ENCODE assay signal across 9 mouse cellular contexts in genomic region chr2:92499701-92500322, GRCm38 (mm10). TPM values are rescaled to one million over a fixed set of nuclear protein-coding genes. Genes with fewer than 3 reads are reported as not detected.
DNase-seq lines count a peak whose midpoint lies in the region; ATAC-seq lines count a peak whose summit lies in the region.
"Had no signal": no experiment of that assay in that cellular context is flagged by ENCODE, and none has a peak within 500 bp of the region (broad histone marks: within the 10 kb centered on the region; RNA-seq: fewer than 3 reads in every experiment).

No protein-coding gene starts in this region.

- H3K4me1 ChIP-seq in limb, embryonic 15.5 days = peaks cover 12% of the 10 kb centered on the region
- H3K4me1 ChIP-seq in limb, embryonic 10.5 days = peaks cover 18% of the 10 kb centered on the region
- peaks cover 36% of the 10 kb centered on the region for H3K4me1 ChIP-seq in hindbrain, embryonic 15.5 days (replicated peaks)
- peaks cover 46% of the 10 kb centered on the region for H3K4me1 ChIP-seq in midbrain, embryonic 14.5 days (ENCODE audit: control insufficient read depth, insufficient read depth, low read length)

- no peak for DNase-seq in limb, embryonic 10.5 days (ENCODE audit: low spot score)
- DNase-seq in midbrain, embryonic 14.5 days = peak; percentile 95
- DNase-seq in adipocyte (ENCODE audit: low spot score) = no peak
- no peak for DNase-seq in adrenal gland, adult 18-20 months (ENCODE audit: low spot score in 2 of 2)
- DNase-seq in gastrocnemius, postnatal 10 days = no peak

- no peak overlapping the region for H3K4me2 ChIP-seq in limb, embryonic 15.5 days
- H3K4me2 ChIP-seq in hindbrain, embryonic 15.5 days = no peak overlapping the region
- H3K4me2 ChIP-seq in midbrain, embryonic 14.5 days (ENCODE audit: low read length) = 0 out of 2 replicates have a peak overlapping the region, but pooled peaks have one; percentile 4
- H3K4me2 ChIP-seq: lung, embryonic 15.5 days had no signal

- no peak overlapping the region for H3K27ac ChIP-seq in limb, embryonic 15.5 days
- no peak overlapping the region for H3K27ac ChIP-seq in limb, embryonic 10.5 days
- H3K27ac ChIP-seq in hindbrain, embryonic 15.5 days (replicated peaks) = peak overlapping the region; percentile 57
- H3K27ac ChIP-seq in midbrain, embryonic 14.5 days (replicated peaks; ENCODE audit: low read depth, low read length) = peak overlapping the region; percentile 76
- H3K27ac ChIP-seq: lung, embryonic 15.5 days had no signal

- H3K27me3 ChIP-seq in limb, embryonic 15.5 days = peaks cover under 1% of the 10 kb centered on the region; the same call in 1 of the 2 replicates
- H3K27me3 ChIP-seq in limb, embryonic 10.5 days (ENCODE audit: low read depth, poor library complexity, severe bottlenecking) = peaks cover 19% of the 10 kb centered on the region; the same call in 1 of the 2 replicates
- no peaks in the 10 kb centered on the region for H3K27me3 ChIP-seq in hindbrain, embryonic 15.5 days
- H3K27me3 ChIP-seq in midbrain, embryonic 14.5 days (ENCODE audit: control insufficient read depth, insufficient read depth, low read length) = no peaks in the 10 kb centered on the region
- H3K27me3 ChIP-seq: lung, embryonic 15.5 days had no signal

- ATAC-seq in limb, embryonic 15.5 days (ENCODE audit: insufficient number of reproducible peaks, low FRiP score, low TSS enrichment, low read depth) = 0 out of 2 replicates have a peak, but pooled peaks have one; percentile 14
- peak; percentile 85 for ATAC-seq in hindbrain, embryonic 15.5 days (ENCODE audit: low FRiP score, low read depth)
- peak; percentile 81 for ATAC-seq in midbrain, embryonic 14.5 days (ENCODE audit: low FRiP score, low TSS enrichment)
- ATAC-seq in monocyte, adult 5-6 weeks (replicated peaks; ENCODE audit: insufficient number of reproducible peaks, low FRiP score, low TSS enrichment, poor library complexity, severe bottlenecking) = no peak

- no peaks in the 10 kb centered on the region for H3K36me3 ChIP-seq in limb, embryonic 15.5 days
- H3K36me3 ChIP-seq in limb, embryonic 10.5 days = no peaks in the 10 kb centered on the region
- H3K36me3 ChIP-seq in hindbrain, embryonic 15.5 days = no peaks in the 10 kb centered on the region
- no peaks in the 10 kb centered on the region for H3K36me3 ChIP-seq in midbrain, embryonic 14.5 days (ENCODE audit: control insufficient read depth, insufficient read depth, low read length)
- H3K36me3 ChIP-seq: lung, embryonic 15.5 days had no signal

- H3K9me3 ChIP-seq in limb, embryonic 15.5 days = no peaks in the 10 kb centered on the region
- H3K9me3 ChIP-seq in limb, embryonic 10.5 days (replicated peaks) = no peaks in the 10 kb centered on the region
- H3K9me3 ChIP-seq in hindbrain, embryonic 15.5 days = no peaks in the 10 kb centered on the region
- no peaks in the 10 kb centered on the region for H3K9me3 ChIP-seq in midbrain, embryonic 14.5 days (ENCODE audit: control insufficient read depth, low read length)
- H3K9me3 ChIP-seq: lung, embryonic 15.5 days had no signal

- H3K4me3 ChIP-seq in limb, embryonic 15.5 days = no peak overlapping the region
- H3K4me3 ChIP-seq in limb, embryonic 10.5 days = no peak overlapping the region
- no peak overlapping the region for H3K4me3 ChIP-seq in hindbrain, embryonic 15.5 days
- H3K4me3 ChIP-seq in midbrain, embryonic 14.5 days (replicated peaks; ENCODE audit: low read depth, low read length) = no peak overlapping the region
- H3K4me3 ChIP-seq: lung, embryonic 15.5 days had no signal

- H3K9ac ChIP-seq in limb, embryonic 15.5 days = no peak overlapping the region
- H3K9ac ChIP-seq in hindbrain, embryonic 15.5 days = no peak overlapping the region
- H3K9ac ChIP-seq in midbrain, embryonic 14.5 days (replicated peaks; ENCODE audit: low read length) = no peak overlapping the region
- H3K9ac ChIP-seq: lung, embryonic 15.5 days had no signal

- WGBS in limb, embryonic 15.5 days = 88% methylated on average over 3 of the region's 3 CpGs
- whole genome bisulfite sequencing in limb, embryonic 10.5 days = 93% methylated on average over 3 of the region's 3 CpGs
- 37% methylated on average over 3 of the region's 3 CpGs for WGBS in hindbrain, embryonic 15.5 days
- WGBS in midbrain, embryonic 14.5 days = 22% methylated on average over 3 of the region's 3 CpGs

RNA-seq across cellular contexts. Expression of gene Slc35c1, which starts 39.5 kb away (rescaled TPM):
- 14.8 and 15.6 TPM in 2 replicates for polyA plus RNA-seq in limb, embryonic 15.5 days (2015; fragmentation: Nextera tagmentation; extraction: Ambion mirVana)
- polyA plus RNA-seq in limb, embryonic 10.5 days (2016; fragmentation: Nextera tagmentation; extraction: Ambion mirVana) = 11.1 and 11.2 TPM in 2 replicates
- polyA plus RNA-seq in hindbrain, embryonic 15.5 days (2015; fragmentation: Nextera tagmentation; extraction: Ambion mirVana) = 15.4 and 20.1 TPM in 2 replicates
- polyA plus RNA-seq in midbrain, embryonic 14.5 days (2014; fragmentation: Nextera tagmentation; extraction: Ambion mirVana) = 8.6 and 11.9 TPM in 2 replicates
- total RNA-seq in monocyte, adult 5-6 weeks (2017) = 9.0 to 24.2 TPM (median 15.1 TPM) in 3 replicates
- total RNA-seq in adrenal gland, adult 18-20 months (2021) = 10 to 100 TPM; 12.1 to 21.7 TPM
- 1 to 10 TPM; 5.9 to 6.7 TPM for total RNA-seq in gastrocnemius, postnatal 10 days (2021)

Comparison
In these comparisons a context has a peak if more than half of its experiments do, and no peak if none do; other contexts are left out.
1. H3K27ac ChIP-seq: peak in hindbrain, embryonic 15.5 days (single experiment) and midbrain, embryonic 14.5 days (single experiment); none in limb, embryonic 15.5 days (single experiment) and limb, embryonic 10.5 days (single experiment).